Mouse (Mus musculus): ENCODE measurements at regions not wholly inside any gene's neighbourhood (a gene's known extent, or its start where the extent isn't known, plus 50 kb on each side); places are given as distances from the start of the nearest gene placed in this dataset.

- DNase-seq (ENCODE audit: low spot score in 2 of 2), result no peak
These were observed 59.1 kb upstream of the Gm34302 start for GRCm38 (mm10) chr3:63542638-63543408.

- no peak for DNase-seq (ENCODE audit: low spot score in 2 of 2)
These were observed 55.2 kb upstream of the Gm34302 start for GRCm38 (mm10) chr3:63538881-63539280.

DNA sequence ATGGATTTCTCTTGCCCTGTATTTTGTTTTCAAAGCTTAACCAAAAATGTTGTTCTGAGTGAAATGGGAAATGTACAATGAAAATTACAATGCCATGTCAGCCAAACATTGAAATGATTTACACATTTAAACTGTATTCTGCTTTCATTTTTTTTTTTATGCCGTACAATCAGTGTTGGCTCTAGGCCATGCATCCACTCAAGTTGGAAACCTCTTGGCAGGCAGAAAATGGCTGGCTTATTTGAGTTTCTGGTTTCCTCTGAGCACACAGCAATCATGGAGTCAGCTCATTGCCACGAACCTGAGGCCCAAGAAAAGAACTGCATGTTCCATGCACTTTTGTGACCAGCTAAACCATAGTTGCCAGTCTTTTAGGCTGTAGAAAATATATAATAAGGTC lies 50.5 kb upstream of the Gm34302 start:
- peak in 1 of 2 experiments; percentile 22 for DNase-seq (ENCODE audit: low spot score in 2 of 2)

Measured in right cerebral cortex, postnatal 10 days (tissue).